ENCODE assay signal across 17 mouse cellular contexts in genomic region chr14:78653333-78653732, GRCm38 (mm10).
DNase-seq lines count a peak whose midpoint lies in the region; ATAC-seq and TF ChIP-seq lines count a peak whose summit lies in the region.
"Had no signal": no experiment of that assay in that cellular context is flagged by ENCODE, and none has a peak within 500 bp of the region (broad histone marks: within the 10 kb centered on the region; RNA-seq: fewer than 3 reads in every experiment).

No protein-coding gene starts in this region.

- no peaks in the 10 kb centered on the region for H3K79me2 ChIP-seq in MEL (ENCODE audit: control insufficient read depth, insufficient read depth, low read length, poor library complexity)

- H3K4me1 ChIP-seq in hindbrain, postnatal 0 days (ENCODE audit: insufficient read depth, low read length) = no peaks in the 10 kb centered on the region
- H3K4me1 ChIP-seq in hindbrain, embryonic 12.5 days = no peaks in the 10 kb centered on the region
- H3K4me1 ChIP-seq in lung, postnatal 0 days (ENCODE audit: insufficient read depth, low read depth, low read length) = no peaks in the 10 kb centered on the region
- H3K4me1 ChIP-seq in MEL (ENCODE audit: control insufficient read depth in 1 of 2, insufficient read depth in 2 of 2, low read length in 2 of 2) = no peaks in the 10 kb centered on the region
- no peaks in the 10 kb centered on the region for H3K4me1 ChIP-seq in embryonic facial prominence, embryonic 10.5 days

- H3K27ac ChIP-seq in hindbrain, postnatal 0 days = no peak overlapping the region
- no peak overlapping the region for H3K27ac ChIP-seq in hindbrain, embryonic 12.5 days
- no peak overlapping the region for H3K27ac ChIP-seq in lung, postnatal 0 days (ENCODE audit: low read length)
- H3K27ac ChIP-seq in MEL (ENCODE audit: control insufficient read depth, low read depth, low read length) = no peak overlapping the region
- H3K27ac ChIP-seq in embryonic facial prominence, embryonic 10.5 days (replicated peaks) = no peak overlapping the region
- H3K27ac ChIP-seq: embryonic facial prominence, embryonic 13.5 days had no signal

- H3K4me2 ChIP-seq in hindbrain, postnatal 0 days (ENCODE audit: low read depth, low read length) = no peak overlapping the region
- H3K4me2 ChIP-seq in hindbrain, embryonic 12.5 days (replicated peaks) = no peak overlapping the region
- no peak overlapping the region for H3K4me2 ChIP-seq in lung, postnatal 0 days (replicated peaks; ENCODE audit: low read depth, low read length)
- H3K4me2 ChIP-seq: embryonic facial prominence, embryonic 13.5 days had no signal

- H3K9ac ChIP-seq in hindbrain, postnatal 0 days (replicated peaks; ENCODE audit: low read length) = no peak overlapping the region
- H3K9ac ChIP-seq in hindbrain, embryonic 12.5 days = no peak overlapping the region
- no peak overlapping the region for H3K9ac ChIP-seq in lung, postnatal 0 days (replicated peaks; ENCODE audit: low read depth)
- H3K9ac ChIP-seq in MEL (ENCODE audit: control insufficient read depth, low read depth, low read length, poor library complexity, severe bottlenecking) = no peak overlapping the region
- H3K9ac ChIP-seq: embryonic facial prominence, embryonic 13.5 days had no signal

- peaks cover 4% of the 10 kb centered on the region; the same call in 1 of the 2 replicates for H3K36me3 ChIP-seq in hindbrain, postnatal 0 days (ENCODE audit: insufficient read depth, low read length)
- H3K36me3 ChIP-seq in hindbrain, embryonic 12.5 days = no peaks in the 10 kb centered on the region
- no peaks in the 10 kb centered on the region for H3K36me3 ChIP-seq in lung, postnatal 0 days (ENCODE audit: insufficient read depth, low read length)
- no peaks in the 10 kb centered on the region for H3K36me3 ChIP-seq in MEL (ENCODE audit: control insufficient read depth in 1 of 2, insufficient read depth in 2 of 2, low read length in 2 of 2)
- H3K36me3 ChIP-seq in embryonic facial prominence, embryonic 10.5 days (replicated peaks) = no peaks in the 10 kb centered on the region

- TF ChIP-seq RAD21 in MEL (IDR thresholded peaks at IDR 0.05; ENCODE audit: low read depth, low read length) = peak; percentile 8

- ATAC-seq in hindbrain, postnatal 0 days = no peak
- ATAC-seq in hindbrain, embryonic 12.5 days (ENCODE audit: low FRiP score) = no peak
- no peak for ATAC-seq in lung, postnatal 0 days
- ATAC-seq: hindbrain, embryonic 16.5 days had no signal

- TF ChIP-seq POLR2A in MEL (IDR thresholded peaks at IDR 0.05; ENCODE audit: control insufficient read depth in 1 of 2, insufficient read depth in 1 of 2, low read depth in 1 of 2, low read length in 2 of 2, poor library complexity in 1 of 2) = no peak

- H3K9me3 ChIP-seq in hindbrain, postnatal 0 days (ENCODE audit: low read length) = no peaks in the 10 kb centered on the region
- H3K9me3 ChIP-seq in hindbrain, embryonic 12.5 days (replicated peaks) = no peaks in the 10 kb centered on the region; the same call in 1 of the 2 replicates
- H3K9me3 ChIP-seq in lung, postnatal 0 days (ENCODE audit: low read length) = no peaks in the 10 kb centered on the region
- H3K9me3 ChIP-seq in MEL (replicated peaks; ENCODE audit: insufficient read depth, low read length) = no peaks in the 10 kb centered on the region
- H3K9me3 ChIP-seq in embryonic facial prominence, embryonic 10.5 days = 0 out of 2 replicates have a peak, but pooled peaks cover 2% of the 10 kb centered on the region
- H3K9me3 ChIP-seq: embryonic facial prominence, embryonic 13.5 days had no signal

- TF ChIP-seq CTCF in hindbrain, postnatal 0 days (IDR thresholded peaks at IDR 0.05; ENCODE audit: low read depth) = peak; percentile 39; the same call in 1 of the 2 replicates
- TF ChIP-seq CTCF in lung, postnatal 0 days (IDR thresholded peaks at IDR 0.05) = peak; percentile 45
- TF ChIP-seq CTCF in MEL (IDR thresholded peaks at IDR 0.05 in 2 of 3, conservative IDR thresholded peaks at IDR 0.05 in 1 of 3; ENCODE audit: control insufficient read depth in 1 of 3, insufficient read depth in 1 of 3, low read depth in 2 of 3, low read length in 3 of 3, poor library complexity in 1 of 3, severe bottlenecking in 1 of 3) = peak in 1 of 3 experiments; percentile 46; a peak in 3 of 6 replicates

- no peaks in the 10 kb centered on the region for H3K27me3 ChIP-seq in hindbrain, postnatal 0 days (ENCODE audit: insufficient read depth, low read length)
- no peaks in the 10 kb centered on the region for H3K27me3 ChIP-seq in hindbrain, embryonic 12.5 days
- H3K27me3 ChIP-seq in lung, postnatal 0 days (replicated peaks; ENCODE audit: insufficient read depth, low read length) = no peaks in the 10 kb centered on the region
- H3K27me3 ChIP-seq in MEL (ENCODE audit: control insufficient read depth in 1 of 2, insufficient read depth in 2 of 2, low read length in 2 of 2) = no peaks in the 10 kb centered on the region; a peak in 2 of 4 replicates
- H3K27me3 ChIP-seq in embryonic facial prominence, embryonic 10.5 days (replicated peaks; ENCODE audit: low read depth, poor library complexity, severe bottlenecking) = no peaks in the 10 kb centered on the region
- H3K27me3 ChIP-seq: embryonic facial prominence, embryonic 13.5 days had no signal

- no peak for DNase-seq in hindbrain, postnatal 0 days (ENCODE audit: low spot score)
- no peak for DNase-seq in lung, postnatal 0 days (ENCODE audit: low spot score)
- DNase-seq in lung, postnatal 25 days (ENCODE audit: low spot score) = no peak
- no peak for DNase-seq in MEL (ENCODE audit: low read depth, low spot score)
- DNase-seq in thymus, postnatal 14 days = peak; percentile 33
- DNase-seq in embryonic facial prominence, embryonic 10.5 days (ENCODE audit: low spot score) = no peak
- DNase-seq in gastrocnemius, postnatal 4 days (ENCODE audit: low spot score in 2 of 2) = no peak
- DNase-seq: adrenal gland, adult 8-10 months; cerebellum, adult 11-12 months; heart, adult 18-20 months; heart, postnatal 10 days; kidney, adult 9 months; lung, postnatal 10 days; midbrain, embryonic 14.5 days had no signal

- no peak for TF ChIP-seq EP300 in lung, postnatal 0 days (IDR thresholded peaks at IDR 0.05)
- TF ChIP-seq EP300 in MEL (IDR thresholded peaks at IDR 0.05; ENCODE audit: low read depth in 1 of 2, low read length in 2 of 2) = no peak

- WGBS in hindbrain, postnatal 0 days = 83% methylated on average over 5 of the region's 5 CpGs
- 87% methylated on average over 5 of the region's 5 CpGs for WGBS in hindbrain, embryonic 12.5 days
- WGBS in lung, postnatal 0 days = 93% methylated on average over 5 of the region's 5 CpGs
- 94% methylated on average over 5 of the region's 5 CpGs for WGBS in embryonic facial prominence, embryonic 10.5 days

- no peak overlapping the region for H3K4me3 ChIP-seq in hindbrain, postnatal 0 days (ENCODE audit: low read length)
- H3K4me3 ChIP-seq in hindbrain, embryonic 12.5 days = no peak overlapping the region
- H3K4me3 ChIP-seq in lung, postnatal 0 days (ENCODE audit: low read depth, low read length) = no peak overlapping the region
- H3K4me3 ChIP-seq in MEL (ENCODE audit: control insufficient read depth in 1 of 2, insufficient read depth in 1 of 2, low read depth in 2 of 2, low read length in 2 of 2) = no peak overlapping the region
- H3K4me3 ChIP-seq in embryonic facial prominence, embryonic 10.5 days = no peak overlapping the region
- H3K4me3 ChIP-seq: embryonic facial prominence, embryonic 13.5 days had no signal

TF ChIP-seq in MEL, 35 proteins besides CTCF, POLR2A, EP300 and RAD21:
- TF ChIP-seq SMC3 (IDR thresholded peaks at IDR 0.05; ENCODE audit: low read depth, low read length) (peak; percentile 32; the same call in 1 of the 2 replicates), MYB (IDR thresholded peaks at IDR 0.05; ENCODE audit: low read depth, low read length) (no peak)
